19 mouse cellular contexts compared by ENCODE assay signal in genomic region chr14:76837583-76838220, GRCm38 (mm10).
DNase-seq lines count a peak whose midpoint lies in the region; ATAC-seq and TF ChIP-seq lines count a peak whose summit lies in the region.
"Had no signal": no experiment of that assay in that cellular context is flagged by ENCODE, and none has a peak within 500 bp of the region (broad histone marks: within the 10 kb centered on the region; RNA-seq: fewer than 3 reads in every experiment).

No protein-coding gene starts in this region.

- no peaks in the 10 kb centered on the region for H3K36me3 ChIP-seq in heart, embryonic 11.5 days (ENCODE audit: control insufficient read depth, insufficient read depth, low read length)
- H3K36me3 ChIP-seq in kidney, embryonic 16.5 days (ENCODE audit: insufficient read depth, low read length): no peaks in the 10 kb centered on the region
- H3K36me3 ChIP-seq in liver, embryonic 11.5 days (ENCODE audit: control insufficient read depth, insufficient read depth, low read length): no peaks in the 10 kb centered on the region
- H3K36me3 ChIP-seq in small intestine, adult 2 months (ENCODE audit: control insufficient read depth, insufficient read depth, low read length): no peaks in the 10 kb centered on the region
- H3K36me3 ChIP-seq: embryonic facial prominence, embryonic 15.5 days; hindbrain, embryonic 13.5 days; neural tube, embryonic 15.5 days had no signal

- TF ChIP-seq POLR2A in small intestine, adult 2 months (IDR thresholded peaks at IDR 0.05; ENCODE audit: low read depth, low read length): no peak

- no peaks in the 10 kb centered on the region for H3K9me3 ChIP-seq in heart, embryonic 11.5 days (replicated peaks; ENCODE audit: control insufficient read depth, low read length)
- H3K9me3 ChIP-seq in kidney, embryonic 16.5 days (ENCODE audit: low read length): no peaks in the 10 kb centered on the region
- H3K9me3 ChIP-seq in liver, embryonic 11.5 days (ENCODE audit: control insufficient read depth, low read length): no peaks in the 10 kb centered on the region
- H3K9me3 ChIP-seq: embryonic facial prominence, embryonic 15.5 days; hindbrain, embryonic 13.5 days; neural tube, embryonic 15.5 days had no signal

- no peaks in the 10 kb centered on the region for H3K27me3 ChIP-seq in heart, embryonic 11.5 days (ENCODE audit: control insufficient read depth, insufficient read depth, low read length)
- H3K27me3 ChIP-seq in kidney, embryonic 16.5 days (ENCODE audit: insufficient read depth, low read length): no peaks in the 10 kb centered on the region
- no peaks in the 10 kb centered on the region for H3K27me3 ChIP-seq in liver, embryonic 11.5 days (replicated peaks; ENCODE audit: control insufficient read depth, insufficient read depth, low read length)
- H3K27me3 ChIP-seq in small intestine, adult 2 months (ENCODE audit: control insufficient read depth, insufficient read depth, low read length): no peaks in the 10 kb centered on the region
- H3K27me3 ChIP-seq: embryonic facial prominence, embryonic 15.5 days; hindbrain, embryonic 13.5 days; neural tube, embryonic 15.5 days had no signal

- no peak for ATAC-seq in heart, embryonic 11.5 days (replicated peaks; ENCODE audit: insufficient number of reproducible peaks, low FRiP score, low TSS enrichment)
- ATAC-seq in kidney, embryonic 16.5 days (ENCODE audit: low FRiP score, low TSS enrichment): peak; percentile 57; the same call in 1 of the 2 replicates
- ATAC-seq in liver, embryonic 11.5 days (replicated peaks; ENCODE audit: low FRiP score): peak; percentile 53; the same call in 1 of the 2 replicates

- 85% methylated on average over 5 of the region's 5 CpGs for WGBS in heart, embryonic 11.5 days (ENCODE audit: insufficient replicate concordance)
- 86% methylated on average over 5 of the region's 5 CpGs for WGBS in kidney, embryonic 16.5 days
- 81% methylated on average over 5 of the region's 5 CpGs for WGBS in liver, embryonic 11.5 days
- 39% methylated on average over 5 of the region's 5 CpGs for WGBS in small intestine, adult 2 months

- no peaks in the 10 kb centered on the region for H3K4me1 ChIP-seq in heart, embryonic 11.5 days (ENCODE audit: control insufficient read depth, insufficient read depth, low read length)
- peaks cover 3% of the 10 kb centered on the region; the same call in 1 of the 2 replicates for H3K4me1 ChIP-seq in kidney, embryonic 16.5 days (ENCODE audit: insufficient read depth, low read length)
- no peaks in the 10 kb centered on the region for H3K4me1 ChIP-seq in liver, embryonic 11.5 days (replicated peaks; ENCODE audit: control insufficient read depth, insufficient read depth, low read length)
- H3K4me1 ChIP-seq in small intestine, adult 2 months (ENCODE audit: control insufficient read depth, insufficient read depth, insufficient read length, low read length): peaks cover 13% of the 10 kb centered on the region; the same call in 1 of the 2 replicates
- H3K4me1 ChIP-seq: embryonic facial prominence, embryonic 15.5 days had no signal

- no peak overlapping the region for H3K27ac ChIP-seq in heart, embryonic 11.5 days (ENCODE audit: low read depth, low read length)
- no peak overlapping the region for H3K27ac ChIP-seq in kidney, embryonic 16.5 days (ENCODE audit: low read length)
- 0 out of 2 replicates have a peak overlapping the region, but pooled peaks have one; percentile 43 for H3K27ac ChIP-seq in liver, embryonic 11.5 days (ENCODE audit: low read depth, low read length)
- peak overlapping the region; percentile 71; the same call in 1 of the 2 replicates for H3K27ac ChIP-seq in small intestine, adult 2 months (ENCODE audit: insufficient read depth, low read depth, low read length)

- no peak overlapping the region for H3K4me3 ChIP-seq in heart, embryonic 11.5 days (ENCODE audit: low read depth, low read length)
- no peak overlapping the region for H3K4me3 ChIP-seq in kidney, embryonic 16.5 days (ENCODE audit: low read length)
- H3K4me3 ChIP-seq in liver, embryonic 11.5 days (ENCODE audit: low read depth, low read length): no peak overlapping the region
- H3K4me3 ChIP-seq in small intestine, adult 2 months (ENCODE audit: low read depth, low read length): no peak overlapping the region
- H3K4me3 ChIP-seq: embryonic facial prominence, embryonic 15.5 days; hindbrain, embryonic 13.5 days; neural tube, embryonic 15.5 days had no signal

- H3K9ac ChIP-seq in heart, embryonic 11.5 days (ENCODE audit: low read depth, low read length): no peak overlapping the region
- H3K9ac ChIP-seq in kidney, embryonic 16.5 days (replicated peaks; ENCODE audit: low read length): no peak overlapping the region
- H3K9ac ChIP-seq in liver, embryonic 11.5 days (ENCODE audit: low read depth, low read length): no peak overlapping the region
- H3K9ac ChIP-seq: embryonic facial prominence, embryonic 15.5 days; hindbrain, embryonic 13.5 days; neural tube, embryonic 15.5 days had no signal

- no peak overlapping the region for H3K4me2 ChIP-seq in heart, embryonic 11.5 days
- no peak overlapping the region for H3K4me2 ChIP-seq in kidney, embryonic 16.5 days (replicated peaks; ENCODE audit: low read depth, low read length)
- H3K4me2 ChIP-seq in liver, embryonic 11.5 days: no peak overlapping the region
- H3K4me2 ChIP-seq: embryonic facial prominence, embryonic 15.5 days; hindbrain, embryonic 13.5 days; midbrain, embryonic 11.5 days; neural tube, embryonic 15.5 days had no signal

- no peak for TF ChIP-seq CTCF in small intestine, adult 2 months (IDR thresholded peaks at IDR 0.05; ENCODE audit: extremely low read depth, insufficient read length, insufficient replicate concordance, low read depth, low read length)

- DNase-seq in heart, adult 11 months: peak; percentile 49
- peak; percentile 27 for DNase-seq in liver, embryonic 11.5 days (ENCODE audit: low spot score)
- DNase-seq in gastrocnemius, postnatal 4 days (ENCODE audit: low spot score in 2 of 2): no peak
- no peak for DNase-seq in T-cell, adult 2 months (ENCODE audit: low spot score)
- no peak for DNase-seq in gastrocnemius, postnatal 25 days
- DNase-seq: cerebellum, adult 11-12 months; cerebellum, postnatal 36 days; heart, adult 18-20 months; left cerebral cortex, postnatal 4 days; retina, postnatal 1 day; spleen, adult 18-20 months; thymus, postnatal 25 days had no signal

Comparison
In these comparisons a context has a peak if more than half of its experiments do, and no peak if none do; other contexts are left out.
1. DNase-seq: peak in heart, adult 11 months (single experiment) and liver, embryonic 11.5 days (single experiment); none in gastrocnemius, postnatal 4 days (0 of 2), T-cell, adult 2 months (single experiment) and gastrocnemius, postnatal 25 days (single experiment).
2. H3K27ac ChIP-seq: peak in liver, embryonic 11.5 days (single experiment) and small intestine, adult 2 months (single experiment); none in heart, embryonic 11.5 days (single experiment) and kidney, embryonic 16.5 days (single experiment).